Mouse (Mus musculus): ENCODE results near the gene Lce1m. TPM values are rescaled to one million over a fixed set of nuclear protein-coding genes. Genes with fewer than 3 reads are reported as not detected.
"Not testable (repeated sequence)": the region's sequence is repeated elsewhere in the genome, so short reads cannot be mapped to it uniquely, and the experiment has no call there.

Lce1m gene
- total RNA-seq (2014; rRNA removed) (15.7 TPM in 1 of 2 replicates, not detected in the other), polyA plus RNA-seq (2015; fragmentation: Nextera tagmentation; extraction: Ambion mirVana) (not detected in 2 replicates)

DNA sequence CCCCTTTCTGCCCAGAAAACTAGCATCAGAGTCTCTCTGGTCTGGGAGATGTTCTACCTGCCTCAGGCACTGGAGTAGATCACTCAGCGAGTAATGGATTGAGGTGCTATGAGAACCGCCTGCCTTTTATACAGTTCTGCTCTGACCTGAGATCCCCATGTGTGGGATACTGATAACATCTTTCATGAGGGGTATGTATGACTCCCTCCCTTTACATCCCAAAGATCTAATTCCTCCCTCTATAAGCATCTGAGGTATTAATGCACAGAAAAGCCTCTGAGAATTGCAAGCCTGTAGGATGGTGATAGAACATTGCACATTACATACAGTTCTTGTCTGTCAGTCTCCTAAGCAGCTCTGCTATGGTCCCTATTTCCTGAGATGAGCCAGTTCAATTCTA lies at the start of gene Lce1m:
Gene Lce1m (minus strand): TSS at position 101 of the 400 bp plus-strand sequence.
- 95% methylated on average over 2 of the region's 2 CpGs for WGBS
- Histone ChIP-seq H3K9ac (replicated peaks; ENCODE audit: low read length, poor library complexity, severe bottlenecking) (no peak within 1 kb of the TSS), H3K4me2 (ENCODE audit: low read depth, low read length, poor library complexity, severe bottlenecking) (no peak within 1 kb of the TSS), H3K4me1 (ENCODE audit: insufficient read depth, low read length) (no peaks in the 10 kb centered on the region), H3K27me3 (ENCODE audit: insufficient read depth, low read length) (no peaks in the 10 kb centered on the region), H3K9me3 (ENCODE audit: low read length) (no peaks in the 10 kb centered on the region), H3K4me3 (ENCODE audit: low read depth, low read length) (no peak within 1 kb of the TSS), H3K27ac (ENCODE audit: low read depth, low read length) (no peak within 1 kb of the TSS), H3K36me3 (ENCODE audit: insufficient read depth, low read length) (no peaks in the 10 kb centered on the region)
- DNase-seq (ENCODE audit: low spot score) (no peak), ATAC-seq (ENCODE audit: low FRiP score) (no peak)
- no peak for TF ChIP-seq CTCF (IDR thresholded peaks at IDR 0.05)

DNA sequence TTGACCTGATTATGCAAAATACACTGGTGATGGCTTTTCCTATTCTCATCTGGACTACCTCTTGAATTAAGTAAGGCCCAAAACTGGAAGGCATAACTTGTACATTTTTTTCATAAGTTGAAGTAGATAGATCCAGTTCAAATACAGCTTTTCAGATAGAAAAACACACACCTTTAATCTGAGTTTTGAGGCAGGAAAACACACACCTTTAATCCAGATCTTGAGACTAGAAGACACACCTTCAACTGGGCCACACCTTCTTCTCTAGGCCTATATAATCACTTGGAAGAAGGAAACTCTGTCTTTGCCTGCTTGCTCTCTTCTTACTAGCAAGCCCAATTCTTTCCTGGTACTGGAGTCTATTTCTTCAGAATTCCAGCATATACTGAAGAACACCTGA lies 49.7 kb upstream of the Lce1m start, which contains the start of gene Gm4858:
Gene Gm4858 (plus strand): TSS at position 301 of the 400 bp plus-strand sequence.
- H3K4me2 ChIP-seq (ENCODE audit: low read depth, low read length, poor library complexity, severe bottlenecking); H3K27me3 ChIP-seq (ENCODE audit: insufficient read depth, low read length); ATAC-seq (ENCODE audit: low FRiP score); H3K9me3 ChIP-seq (ENCODE audit: low read length); H3K36me3 ChIP-seq (ENCODE audit: insufficient read depth, low read length); H3K9ac ChIP-seq (replicated peaks; ENCODE audit: low read length, poor library complexity, severe bottlenecking); H3K4me1 ChIP-seq (ENCODE audit: insufficient read depth, low read length); H3K27ac ChIP-seq (ENCODE audit: low read depth, low read length); H3K4me3 ChIP-seq (ENCODE audit: low read depth, low read length); DNase-seq (ENCODE audit: low spot score): not testable (repeated sequence)

DNA sequence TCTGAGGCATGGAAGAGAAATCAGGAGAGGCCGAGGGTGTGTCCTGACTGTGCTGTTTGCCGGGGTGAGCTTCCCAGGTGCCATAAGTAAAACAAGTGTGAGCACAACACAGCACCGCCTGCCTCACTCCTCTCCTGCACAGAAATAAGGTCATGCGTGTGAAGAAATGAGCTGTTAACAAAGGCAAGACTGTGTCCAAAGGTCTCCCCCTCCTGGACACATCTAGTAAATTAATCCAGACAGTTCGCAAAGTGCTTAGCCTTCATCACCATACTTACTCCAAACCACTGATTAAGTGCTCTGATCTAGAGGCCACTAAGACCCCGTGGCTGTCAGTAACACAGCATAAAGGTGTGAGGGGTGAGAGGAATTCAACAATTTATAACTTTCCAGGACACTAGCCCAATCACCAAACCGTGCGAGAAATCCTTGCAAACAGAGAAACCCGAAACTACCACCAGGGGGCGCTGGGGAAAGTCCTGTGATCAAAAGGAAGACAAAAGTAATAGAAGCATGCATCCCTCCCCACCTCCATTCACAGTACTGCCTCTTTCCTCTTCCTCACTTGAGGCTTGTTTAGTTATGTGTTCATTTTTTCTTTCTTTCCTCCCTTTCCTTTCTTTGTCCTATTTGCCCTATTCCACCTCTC lies 34.1 kb upstream of the Lce1m start:
- no peak for DNase-seq (ENCODE audit: low spot score)
- no peaks in the 10 kb centered on the region for H3K9me3 ChIP-seq (ENCODE audit: low read length)
- whole genome bisulfite sequencing, result 55% methylated on average over 10 of the region's 10 CpGs
- no peak overlapping the region for H3K4me3 ChIP-seq (ENCODE audit: low read depth, low read length)
- no peak for ATAC-seq (ENCODE audit: low FRiP score)
- H3K4me1 ChIP-seq (ENCODE audit: insufficient read depth, low read length), result no peaks in the 10 kb centered on the region
- H3K9ac ChIP-seq (replicated peaks; ENCODE audit: low read length, poor library complexity, severe bottlenecking), result no peak overlapping the region
- H3K36me3 ChIP-seq (ENCODE audit: insufficient read depth, low read length), result no peaks in the 10 kb centered on the region
- H3K4me2 ChIP-seq (ENCODE audit: low read depth, low read length, poor library complexity, severe bottlenecking), result no peak overlapping the region
- H3K27me3 ChIP-seq (ENCODE audit: insufficient read depth, low read length), result no peaks in the 10 kb centered on the region
- H3K27ac ChIP-seq (ENCODE audit: low read depth, low read length), result no peak overlapping the region
- peak; percentile 49 for TF ChIP-seq CTCF (IDR thresholded peaks at IDR 0.05)

DNA sequence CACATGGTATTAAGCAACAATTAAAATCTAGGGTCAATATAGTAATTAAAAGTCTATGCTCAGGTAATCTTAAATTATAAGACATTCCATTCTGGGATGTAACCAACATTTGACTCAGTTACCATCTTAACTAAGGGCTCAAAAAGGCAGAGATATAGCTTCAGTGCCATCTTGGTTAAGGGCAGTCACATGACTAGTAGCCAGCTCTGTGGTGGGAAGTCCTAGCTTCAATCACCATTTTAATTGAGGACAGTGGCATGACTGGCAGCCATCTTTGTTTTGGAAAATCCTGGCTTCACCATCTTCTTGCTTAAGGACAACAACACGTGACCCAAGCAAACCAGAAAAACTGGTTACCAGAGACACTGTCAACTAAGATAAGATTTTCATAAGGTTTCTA lies 31.3 kb upstream of the Lce1m start:
- Histone ChIP-seq H3K27me3 (ENCODE audit: insufficient read depth, low read length) (no peaks in the 10 kb centered on the region), H3K4me2 (ENCODE audit: low read depth, low read length, poor library complexity, severe bottlenecking) (no peak overlapping the region), H3K4me3 (ENCODE audit: low read depth, low read length) (no peak overlapping the region), H3K36me3 (ENCODE audit: insufficient read depth, low read length) (no peaks in the 10 kb centered on the region), H3K27ac (ENCODE audit: low read depth, low read length) (no peak overlapping the region), H3K9ac (replicated peaks; ENCODE audit: low read length, poor library complexity, severe bottlenecking) (no peak overlapping the region), H3K9me3 (ENCODE audit: low read length) (no peaks in the 10 kb centered on the region), H3K4me1 (ENCODE audit: insufficient read depth, low read length) (no peaks in the 10 kb centered on the region)
- no peak for TF ChIP-seq CTCF (IDR thresholded peaks at IDR 0.05)
- ATAC-seq (ENCODE audit: low FRiP score) (no peak), DNase-seq (ENCODE audit: low spot score) (no peak)
- WGBS, result 86% methylated on average over 1 of the region's 1 CpGs

DNA sequence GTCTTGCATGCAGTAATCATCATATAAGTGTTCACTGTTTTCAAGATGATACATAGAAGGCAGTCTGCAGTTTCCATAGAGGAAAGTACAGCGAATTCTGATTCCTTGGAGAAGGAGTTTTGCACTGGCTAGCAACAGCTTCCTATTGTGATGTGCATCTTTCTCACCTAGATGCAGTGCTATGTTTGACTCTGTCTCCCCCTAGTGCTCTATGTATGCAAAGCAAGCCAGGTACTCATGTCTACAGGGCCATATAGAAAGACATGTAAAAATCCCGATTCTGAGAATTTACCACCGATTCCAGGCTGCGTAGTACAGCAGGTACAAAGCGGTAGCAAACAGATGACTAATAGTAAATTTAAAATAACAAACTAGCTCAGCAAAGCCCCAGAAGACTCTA lies 12.6 kb upstream of the Lce1m start:
- DNase-seq (ENCODE audit: low spot score) (peak; percentile 91), ATAC-seq (ENCODE audit: low FRiP score) (peak; percentile 94)
- 51% methylated on average over 5 of the region's 5 CpGs for WGBS
- Histone ChIP-seq H3K36me3 (ENCODE audit: insufficient read depth, low read length) (no peaks in the 10 kb centered on the region), H3K4me3 (ENCODE audit: low read depth, low read length) (no peak overlapping the region), H3K9ac (replicated peaks; ENCODE audit: low read length, poor library complexity, severe bottlenecking) (no peak overlapping the region), H3K27ac (ENCODE audit: low read depth, low read length) (no peak overlapping the region), H3K27me3 (ENCODE audit: insufficient read depth, low read length) (no peaks in the 10 kb centered on the region), H3K4me1 (ENCODE audit: insufficient read depth, low read length) (no peaks in the 10 kb centered on the region), H3K9me3 (ENCODE audit: low read length) (no peaks in the 10 kb centered on the region), H3K4me2 (ENCODE audit: low read depth, low read length, poor library complexity, severe bottlenecking) (no peak overlapping the region)
- peak; percentile 97 for TF ChIP-seq CTCF (IDR thresholded peaks at IDR 0.05)

DNA sequence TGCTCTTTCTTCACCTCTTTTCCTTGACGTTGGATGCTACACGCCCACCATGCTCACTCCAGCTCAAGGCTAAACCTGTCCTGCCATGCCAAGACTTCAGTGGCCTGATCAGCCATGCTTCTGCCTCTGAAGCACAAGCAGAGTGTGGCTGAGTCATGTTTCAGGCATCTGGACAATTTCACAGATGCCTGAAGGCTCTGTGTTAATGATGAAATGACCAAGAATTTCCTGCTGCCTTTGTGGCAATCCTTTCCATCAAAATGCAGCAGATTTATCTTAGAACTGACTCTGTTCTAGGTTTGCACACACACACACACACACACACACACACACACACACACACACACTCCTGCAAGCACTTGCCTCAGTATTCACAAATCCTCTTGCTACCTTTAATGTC lies 6.6 kb upstream of the Lce1m start:
- no peak for TF ChIP-seq CTCF (IDR thresholded peaks at IDR 0.05)

More for the DNA sequence above, 6.6 kb upstream of the Lce1m start:
- Histone ChIP-seq H3K4me3 (ENCODE audit: low read depth, low read length) (no peak overlapping the region), H3K9me3 (ENCODE audit: low read length) (no peaks in the 10 kb centered on the region), H3K4me1 (ENCODE audit: insufficient read depth, low read length) (no peaks in the 10 kb centered on the region), H3K36me3 (ENCODE audit: insufficient read depth, low read length) (no peaks in the 10 kb centered on the region), H3K27me3 (ENCODE audit: insufficient read depth, low read length) (no peaks in the 10 kb centered on the region), H3K27ac (ENCODE audit: low read depth, low read length) (no peak overlapping the region), H3K9ac (replicated peaks; ENCODE audit: low read length, poor library complexity, severe bottlenecking) (no peak overlapping the region), H3K4me2 (ENCODE audit: low read depth, low read length, poor library complexity, severe bottlenecking) (no peak overlapping the region)
- WGBS, result 85% methylated on average over 2 of the region's 2 CpGs
- ATAC-seq (ENCODE audit: low FRiP score) (no peak), DNase-seq (ENCODE audit: low spot score) (no peak)
